Mouse (Mus musculus) cerebellum, postnatal 10 days (tissue): ENCODE data around the gene Uts2.

ENCODE experiments used
- DNase-seq, 2 experiments: peaks; one replicate each; pipeline ENCODE4 v3.0.0; 2021; ENCODE audit warnings: mixed read lengths in 2 of 2

The Uts2 gene

GRCm38 (mm10) chr4:150996797-150997196 is at the start of gene Uts2:
Gene Uts2, plus strand, starts transcription at chr4:150997097.
- no peak for DNase-seq

DNA sequence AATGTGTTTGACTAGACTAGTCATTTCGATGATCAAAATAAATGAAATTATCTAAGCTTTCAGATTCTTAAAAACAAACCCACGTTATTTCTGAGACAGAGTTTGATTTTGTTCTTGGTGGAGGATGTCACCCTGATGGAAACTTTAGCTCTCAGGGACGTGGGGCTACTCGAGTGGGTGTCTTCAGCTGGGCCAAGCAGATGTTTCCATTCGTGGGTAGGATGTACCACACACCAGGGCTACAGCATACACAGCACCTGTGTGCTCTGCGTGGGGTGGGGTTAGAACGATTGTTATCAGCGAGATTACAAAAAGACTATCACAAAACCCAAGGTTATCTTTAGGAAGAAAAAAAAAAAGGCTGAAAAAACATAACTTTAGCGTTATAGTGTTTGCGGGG is 45.9 kb upstream of the Uts2 start:
- DNase-seq: no peak

DNA sequence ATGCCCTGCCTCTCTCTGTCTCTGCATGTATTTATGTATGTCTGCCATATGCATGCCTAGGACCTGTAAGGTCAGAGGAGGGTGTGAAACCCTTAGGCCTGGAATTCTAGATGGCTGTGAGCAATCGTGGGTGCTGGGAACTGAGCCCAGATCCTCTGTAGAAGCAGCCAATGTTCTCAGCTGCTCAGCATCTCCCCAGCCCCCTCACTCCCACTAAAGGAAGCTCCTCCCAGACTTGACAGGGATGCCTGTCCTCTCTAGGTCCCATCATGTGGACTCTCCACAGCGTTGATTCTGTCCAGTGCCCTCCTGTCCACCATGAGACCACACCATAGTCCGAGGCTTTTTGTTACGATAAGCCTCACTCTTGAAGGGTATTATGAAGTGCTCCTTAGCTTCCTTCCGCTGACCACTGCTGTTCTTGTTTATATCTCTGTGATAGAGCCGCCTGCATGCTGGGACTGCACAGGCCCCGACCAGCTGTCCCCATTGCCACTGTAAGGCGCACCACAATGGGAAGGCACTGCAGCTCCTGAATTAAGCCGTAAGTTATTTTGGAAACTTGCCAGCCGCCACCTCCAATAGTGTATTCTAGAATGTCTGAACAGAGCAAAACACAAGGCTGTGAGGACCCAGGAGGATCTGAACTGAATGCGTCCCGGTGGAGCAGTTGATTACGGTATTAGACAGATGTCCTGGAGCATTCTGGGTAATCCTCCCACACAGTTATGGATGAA is 40.4 kb upstream of the Uts2 start:
- peak; percentile 46 to 58 for DNase-seq

DNA sequence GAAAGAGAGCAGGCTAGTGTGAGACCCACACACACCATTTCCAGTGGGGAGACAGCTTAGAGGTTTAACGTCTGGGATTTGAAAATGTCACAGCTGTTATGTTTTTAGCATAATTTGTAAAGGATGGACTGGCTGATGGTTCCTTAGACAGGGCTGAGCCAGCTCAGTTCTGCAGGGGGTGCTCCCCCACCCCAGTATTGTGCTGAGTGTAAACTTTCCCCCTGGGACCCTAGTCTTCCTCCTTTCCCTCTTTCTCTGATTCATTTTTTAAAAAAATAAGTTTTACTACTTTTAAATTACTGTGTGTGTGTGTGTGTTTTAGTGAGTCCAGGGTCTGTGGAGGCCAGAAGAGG is 39.8 kb upstream of the Uts2 start:
- DNase-seq: no peak

- DNase-seq: no peak
Measured at GRCm38 (mm10) chr4:150958536-150958935, 38.4 kb upstream of the Uts2 start.

- peak; percentile 41 to 48 for DNase-seq
Measured at GRCm38 (mm10) chr4:150962231-150962630, 34.7 kb upstream of the Uts2 start.

- DNase-seq: no peak
Measured at GRCm38 (mm10) chr4:150963711-150964110, 33.2 kb upstream of the Uts2 start.

- peak; percentile 93 to 96 for DNase-seq
Measured at GRCm38 (mm10) chr4:150964635-150965554, 32.0 kb upstream of the Uts2 start.

- peak in 1 of 2 experiments; percentile 22 for DNase-seq
Measured at GRCm38 (mm10) chr4:150965555-150965951, 31.3 kb upstream of the Uts2 start.

- DNase-seq: peak; percentile 80 to 86
Measured at GRCm38 (mm10) chr4:150966556-150966955, 30.3 kb upstream of the Uts2 start.

DNA sequence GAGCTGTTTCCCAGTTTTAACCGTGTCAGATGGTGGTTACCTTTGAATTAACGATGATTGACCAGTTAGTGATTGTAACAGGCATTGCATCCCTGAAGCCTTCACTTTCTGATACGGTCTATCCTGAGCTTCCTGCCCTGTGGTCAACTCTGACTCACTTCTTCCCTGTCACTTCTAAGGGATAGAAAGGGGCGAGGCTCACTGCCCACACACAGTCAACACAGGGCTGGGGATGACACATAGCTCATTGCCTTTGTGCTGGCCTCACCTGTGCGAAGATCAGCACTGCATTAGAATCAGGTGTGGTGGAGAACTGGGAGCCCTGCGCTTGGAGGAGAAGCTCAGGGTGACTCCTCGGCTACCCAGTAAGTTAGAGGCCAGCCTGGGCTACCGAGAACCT is 27.9 kb upstream of the Uts2 start:
- DNase-seq: no peak

DNA sequence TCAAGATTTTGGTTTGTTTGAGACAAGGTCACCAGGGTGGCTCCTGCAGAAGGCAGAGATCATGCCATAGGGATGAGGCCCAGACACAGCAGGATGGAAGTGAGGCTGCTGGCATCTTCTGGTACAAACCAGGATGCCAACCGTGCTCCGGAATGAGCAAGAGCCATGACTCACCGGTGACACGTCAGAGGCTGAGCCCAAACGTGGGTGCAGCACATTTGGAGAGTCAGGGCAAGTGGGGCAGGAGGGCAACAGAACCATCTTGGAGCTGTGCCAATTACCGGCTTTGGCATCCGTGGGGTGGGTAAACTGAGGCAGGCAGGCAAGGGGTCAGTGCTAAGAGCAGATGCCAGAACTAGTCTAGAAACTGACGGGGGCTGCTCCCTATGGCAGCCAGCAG is 23.6 kb upstream of the Uts2 start:
- no peak for DNase-seq

GRCm38 (mm10) chr4:150975145-150975544 is 21.8 kb upstream of the Uts2 start:
- DNase-seq: no peak

DNA sequence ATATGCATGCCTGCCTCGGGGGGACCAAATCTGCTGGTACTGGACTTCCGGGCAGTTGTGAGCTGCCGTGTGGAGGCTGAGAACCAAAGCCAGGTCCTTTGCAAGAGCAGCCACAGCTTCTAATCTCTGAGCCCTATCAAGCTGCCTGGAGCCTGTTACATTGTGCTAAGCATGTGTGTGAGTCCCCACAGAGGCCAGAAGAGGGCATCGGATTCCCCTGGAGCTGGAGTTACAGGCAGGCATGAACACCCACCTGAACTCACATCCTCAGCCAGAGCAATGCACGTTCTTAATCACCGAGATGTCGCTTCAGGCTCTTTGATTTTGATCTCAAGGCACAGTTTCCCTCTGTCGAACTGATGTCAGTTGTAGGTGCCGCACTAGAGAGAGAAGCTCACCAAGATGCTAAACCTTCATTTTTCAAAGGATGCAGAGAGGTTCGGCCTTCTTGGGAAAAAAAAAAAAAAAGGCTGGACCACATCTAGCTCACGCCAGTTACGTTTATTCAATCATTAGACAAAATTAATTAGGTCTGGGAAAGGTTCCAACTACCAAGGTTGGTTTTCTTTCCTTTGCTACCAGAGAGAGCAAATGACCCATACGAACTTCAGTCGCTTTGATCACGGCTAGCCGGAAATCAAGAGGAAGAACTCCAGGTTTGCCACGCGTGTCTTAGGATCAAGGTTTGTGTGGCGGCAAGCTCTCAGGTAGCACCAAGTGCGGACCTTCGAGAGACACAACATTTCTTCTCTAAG is 18.6 kb upstream of the Uts2 start:
- no peak for DNase-seq

DNA sequence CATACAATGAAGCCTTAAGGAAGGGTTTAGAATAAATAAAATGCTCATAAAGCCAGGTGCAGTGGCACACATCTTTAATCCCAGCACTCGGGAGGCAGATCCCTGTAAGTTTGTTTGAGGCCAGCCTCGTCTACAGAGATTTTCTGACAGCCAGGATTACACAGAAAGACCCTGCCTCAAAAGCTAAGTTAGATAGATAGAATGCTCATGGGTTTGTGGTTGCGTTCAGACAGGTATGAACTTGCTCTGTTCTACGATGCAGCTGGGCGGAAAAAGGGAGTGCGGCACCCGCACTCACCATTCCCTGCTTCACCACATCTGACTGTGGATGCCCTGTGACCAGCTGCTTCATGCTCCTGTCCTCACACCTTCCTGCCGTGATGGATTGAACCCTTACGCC is 17.4 kb upstream of the Uts2 start:
- no peak for DNase-seq

DNA sequence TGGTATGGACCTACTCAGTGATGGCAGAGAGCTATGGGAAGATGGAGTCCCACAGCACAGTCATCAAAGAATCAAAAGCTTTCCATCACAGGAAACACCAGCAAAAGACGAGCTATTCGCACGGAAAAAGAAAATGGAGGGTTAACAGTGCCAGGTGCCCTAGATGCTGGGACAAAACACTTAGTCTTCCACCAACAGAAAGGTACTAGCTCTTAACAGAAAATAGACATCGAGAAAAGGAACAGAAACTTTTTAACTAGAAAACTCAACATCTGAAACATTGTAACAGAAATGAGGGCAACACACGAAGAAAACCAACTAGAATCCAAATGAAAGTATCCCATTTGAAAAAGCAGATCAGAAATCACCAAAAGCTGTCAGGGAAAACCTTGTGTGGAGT is 16.7 kb upstream of the Uts2 start:
- DNase-seq: no peak

DNA sequence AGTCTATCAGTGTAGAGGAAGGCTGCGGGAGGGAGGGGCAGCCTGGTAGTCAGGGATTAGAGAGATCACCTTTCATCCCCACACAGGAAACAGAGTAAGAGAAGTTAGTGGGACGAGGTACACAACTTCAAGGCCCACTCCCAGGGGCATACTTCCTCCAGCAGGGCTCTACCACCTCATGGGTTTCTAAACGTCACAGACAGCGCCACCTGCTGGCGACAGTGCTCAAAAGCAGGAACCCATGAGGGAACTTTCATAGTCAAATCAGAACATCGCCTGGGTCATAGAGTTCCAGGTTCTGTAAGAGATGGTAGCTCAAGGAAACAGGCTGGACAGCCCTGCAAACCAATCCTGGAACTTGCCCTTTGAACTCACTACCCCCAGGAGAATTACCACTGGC is 6.7 kb upstream of the Uts2 start:
- DNase-seq: peak in 1 of 2 experiments; percentile 25

- DNase-seq: no peak
Measured at GRCm38 (mm10) chr4:150998626-150999025, 1.7 kb downstream of the Uts2 start.

- no peak for DNase-seq
Measured at GRCm38 (mm10) chr4:151001397-151001796, 4.5 kb downstream of the Uts2 start.

- no peak for DNase-seq
Measured at GRCm38 (mm10) chr4:151005656-151006318, 8.9 kb downstream of the Uts2 start.

DNA sequence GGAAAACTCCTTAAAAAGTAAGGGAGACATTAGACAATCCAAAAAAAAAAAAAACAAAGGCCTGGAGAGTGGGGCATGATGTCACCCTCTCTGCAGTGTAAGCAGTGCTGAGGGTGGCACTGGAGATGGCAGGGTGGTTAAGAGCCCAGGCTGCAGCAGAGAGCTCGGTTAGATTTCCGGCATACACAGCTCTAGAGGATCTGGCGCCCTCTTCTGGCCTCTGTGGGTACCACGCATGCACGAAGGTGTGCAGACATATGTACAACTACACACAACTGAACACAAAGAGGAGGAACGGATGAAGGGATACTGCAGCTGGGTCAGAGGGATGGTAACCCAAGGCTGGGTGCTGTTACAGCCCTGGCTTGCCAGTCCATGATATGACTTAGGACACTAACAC is 10.0 kb downstream of the Uts2 start:
- peak; percentile 63 to 66 for DNase-seq

GRCm38 (mm10) chr4:151010316-151010715 is 13.4 kb downstream of the Uts2 start:
- no peak for DNase-seq

DNA sequence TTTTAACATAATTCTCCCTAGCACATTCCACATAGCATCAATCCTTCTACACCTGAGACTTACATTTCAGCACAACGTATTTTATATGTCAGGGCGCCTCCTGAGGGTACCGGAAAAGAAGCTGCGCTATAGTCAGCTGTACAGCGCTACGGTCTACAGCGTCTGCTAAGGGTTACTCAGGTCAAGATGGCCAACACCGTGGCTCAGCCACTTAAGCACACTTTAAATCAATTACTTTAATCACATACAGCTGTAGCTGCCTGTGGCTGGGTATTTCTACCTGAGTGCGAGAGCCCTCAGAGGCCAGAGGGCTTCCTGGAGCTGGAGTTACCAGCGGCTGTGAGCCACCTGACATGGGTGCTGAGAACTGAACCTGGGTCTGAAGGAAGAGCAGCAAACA is 19.0 kb downstream of the Uts2 start:
- no peak for DNase-seq
